Mouse (Mus musculus): Measurements from ENCODE around the gene Ackr2. TPM values are rescaled to one million over a fixed set of nuclear protein-coding genes. Genes with fewer than 3 reads are reported as not detected.

Ackr2 gene
- polyA plus RNA-seq, 1 experiment from 2014 or later = 0.62 TPM

- Histone ChIP-seq H3K9me3 (ENCODE audit: control insufficient read depth, low read length) (no peaks in the 10 kb centered on the region), H3K4me2 (ENCODE audit: low read depth, low read length) (no peak overlapping the region), H3K36me3 (ENCODE audit: control insufficient read depth, insufficient read depth, low read length) (no peaks in the 10 kb centered on the region), H3K27me3 (replicated peaks; ENCODE audit: control insufficient read depth, insufficient read depth, low read length) (no peaks in the 10 kb centered on the region), H3K27ac (ENCODE audit: low read length) (no peak overlapping the region), H3K9ac (ENCODE audit: low read depth, low read length) (no peak overlapping the region), H3K4me1 (ENCODE audit: control insufficient read depth, insufficient read depth, low read length) (no peaks in the 10 kb centered on the region), H3K4me3 (ENCODE audit: low read length) (no peak overlapping the region)
- no peak for ATAC-seq
- WGBS = 84% methylated on average over 3 of the region's 3 CpGs
These were observed 44.9 kb downstream of the Ackr2 start for GRCm38 (mm10) chr9:121943005-121943404.

DNA sequence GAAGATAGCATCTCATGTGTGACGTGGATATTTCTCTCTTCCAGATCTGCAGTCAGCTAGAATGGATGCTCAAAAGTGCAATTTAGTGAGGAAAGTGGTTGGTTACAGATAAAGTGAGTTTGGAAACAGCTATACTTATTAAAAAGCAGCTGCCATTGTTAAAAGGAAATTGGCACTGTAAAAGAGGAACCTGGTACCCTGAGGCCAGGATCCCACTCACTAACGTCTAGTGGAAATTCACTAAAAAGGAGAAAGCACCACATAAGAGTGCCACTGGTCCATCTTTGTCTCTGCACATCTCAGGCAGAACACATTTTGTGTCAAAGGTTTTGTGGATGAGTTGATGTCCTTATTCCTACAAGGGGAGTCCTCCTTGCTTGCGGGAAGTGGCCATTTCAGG is 45.5 kb downstream of the Ackr2 start:
- 88% methylated on average over 3 of the region's 3 CpGs for WGBS
- no peak overlapping the region for H3K27ac ChIP-seq (ENCODE audit: low read length)
- ATAC-seq = no peak

DNA sequence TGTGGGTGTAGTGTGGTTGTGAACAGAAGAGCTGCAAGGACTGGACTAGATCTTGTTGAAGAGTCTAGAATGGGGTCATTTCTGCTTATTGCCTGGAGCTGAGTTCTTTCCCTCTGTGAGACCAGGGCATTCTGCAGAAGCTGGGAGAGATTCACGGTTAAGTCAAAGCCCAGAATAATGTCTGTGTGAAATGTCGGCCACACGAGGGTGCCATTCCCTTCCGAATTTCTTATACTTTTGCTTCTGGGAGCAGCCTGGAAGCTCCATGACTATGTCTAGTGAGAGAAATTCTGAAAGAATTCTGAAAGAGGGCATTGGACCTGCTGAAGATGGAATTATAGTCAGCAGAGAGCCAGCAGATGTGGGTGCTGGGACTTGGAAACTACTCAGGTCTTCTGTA is 49.6 kb downstream of the Ackr2 start:
- H3K9me3 ChIP-seq (ENCODE audit: control insufficient read depth, low read length) = no peaks in the 10 kb centered on the region
- no peak overlapping the region for H3K4me2 ChIP-seq (ENCODE audit: low read depth, low read length)
- H3K4me1 ChIP-seq (ENCODE audit: control insufficient read depth, insufficient read depth, low read length) = peaks cover 14% of the 10 kb centered on the region
- H3K9ac ChIP-seq (ENCODE audit: low read depth, low read length) = no peak overlapping the region
- H3K27ac ChIP-seq (ENCODE audit: low read length) = no peak overlapping the region
- WGBS = 6% methylated on average over 4 of the region's 4 CpGs
- no peaks in the 10 kb centered on the region for H3K27me3 ChIP-seq (replicated peaks; ENCODE audit: control insufficient read depth, insufficient read depth, low read length)
- ATAC-seq = no peak
- H3K4me3 ChIP-seq (ENCODE audit: low read length) = no peak overlapping the region
- H3K36me3 ChIP-seq (ENCODE audit: control insufficient read depth, insufficient read depth, low read length) = no peaks in the 10 kb centered on the region

More for the DNA sequence above, 45.5 kb downstream of the Ackr2 start:
- Histone ChIP-seq H3K9me3 (ENCODE audit: control insufficient read depth, low read length) (no peaks in the 10 kb centered on the region), H3K4me2 (ENCODE audit: low read depth, low read length) (no peak overlapping the region), H3K9ac (ENCODE audit: low read depth, low read length) (no peak overlapping the region), H3K4me1 (ENCODE audit: control insufficient read depth, insufficient read depth, low read length) (no peaks in the 10 kb centered on the region), H3K27me3 (replicated peaks; ENCODE audit: control insufficient read depth, insufficient read depth, low read length) (no peaks in the 10 kb centered on the region), H3K36me3 (ENCODE audit: control insufficient read depth, insufficient read depth, low read length) (no peaks in the 10 kb centered on the region), H3K4me3 (ENCODE audit: low read length) (no peak overlapping the region)

DNA sequence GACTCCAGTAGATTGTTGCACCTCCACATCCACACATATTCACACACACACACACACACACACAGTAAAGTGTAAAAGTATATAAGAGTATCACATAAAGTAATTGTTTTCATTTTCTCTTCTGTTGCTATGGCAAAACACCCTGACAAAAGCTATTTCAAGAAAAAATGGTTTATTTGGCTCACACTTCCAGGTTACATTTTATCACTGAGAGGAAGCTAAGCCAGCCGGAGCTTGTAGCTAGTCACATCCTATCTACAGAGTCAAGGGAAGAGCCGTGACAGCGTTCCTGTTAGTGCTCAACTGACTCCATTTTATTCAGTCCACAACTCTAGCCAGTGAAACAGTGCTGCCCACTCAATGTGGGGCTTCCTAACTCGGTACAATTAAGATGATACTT is 50.3 kb downstream of the Ackr2 start:
- Histone ChIP-seq H3K27me3 (replicated peaks; ENCODE audit: control insufficient read depth, insufficient read depth, low read length) (no peaks in the 10 kb centered on the region), H3K9ac (ENCODE audit: low read depth, low read length) (no peak overlapping the region), H3K27ac (ENCODE audit: low read length) (no peak overlapping the region), H3K4me1 (ENCODE audit: control insufficient read depth, insufficient read depth, low read length) (peaks cover 14% of the 10 kb centered on the region), H3K9me3 (ENCODE audit: control insufficient read depth, low read length) (no peaks in the 10 kb centered on the region), H3K36me3 (ENCODE audit: control insufficient read depth, insufficient read depth, low read length) (no peaks in the 10 kb centered on the region), H3K4me2 (ENCODE audit: low read depth, low read length) (no peak overlapping the region), H3K4me3 (ENCODE audit: low read length) (no peak overlapping the region)
- WGBS = 58% methylated on average over 4 of the region's 4 CpGs
- ATAC-seq = no peak

GRCm38 (mm10) chr9:121950418-121951113 is 52.4 kb downstream of the Ackr2 start, which contains the start of gene Fam198a:
TSS of gene Fam198a (plus strand) at chr9:121950988.
- H3K4me2 ChIP-seq (ENCODE audit: low read depth, low read length) = peak within 1 kb of the TSS; percentile 54
- H3K27ac ChIP-seq (ENCODE audit: low read length) = peak within 1 kb of the TSS; percentile 65
- H3K9ac ChIP-seq (ENCODE audit: low read depth, low read length) = peak within 1 kb of the TSS; percentile 64
- peak; percentile 91 for ATAC-seq
- 2% methylated on average over 14 of the region's 14 CpGs for WGBS
- peaks cover 14% of the 10 kb centered on the region for H3K4me1 ChIP-seq (ENCODE audit: control insufficient read depth, insufficient read depth, low read length)
- no peaks in the 10 kb centered on the region for H3K9me3 ChIP-seq (ENCODE audit: control insufficient read depth, low read length)
- no peaks in the 10 kb centered on the region for H3K27me3 ChIP-seq (replicated peaks; ENCODE audit: control insufficient read depth, insufficient read depth, low read length)
- no peaks in the 10 kb centered on the region for H3K36me3 ChIP-seq (ENCODE audit: control insufficient read depth, insufficient read depth, low read length)
- H3K4me3 ChIP-seq (ENCODE audit: low read length) = peak within 1 kb of the TSS; percentile 43

- Histone ChIP-seq H3K36me3 (ENCODE audit: control insufficient read depth, insufficient read depth, low read length) (no peaks in the 10 kb centered on the region), H3K9ac (ENCODE audit: low read depth, low read length) (peak overlapping the region; percentile 64), H3K9me3 (ENCODE audit: control insufficient read depth, low read length) (no peaks in the 10 kb centered on the region), H3K27ac (ENCODE audit: low read length) (peak overlapping the region; percentile 43), H3K27me3 (replicated peaks; ENCODE audit: control insufficient read depth, insufficient read depth, low read length) (no peaks in the 10 kb centered on the region), H3K4me2 (ENCODE audit: low read depth, low read length) (peak overlapping the region; percentile 54), H3K4me1 (ENCODE audit: control insufficient read depth, insufficient read depth, low read length) (peaks cover 14% of the 10 kb centered on the region), H3K4me3 (ENCODE audit: low read length) (peak overlapping the region; percentile 43)
- no peak for ATAC-seq
- 29% methylated on average over 4 of the region's 4 CpGs for WGBS
These were observed 52.9 kb downstream of the Ackr2 start for GRCm38 (mm10) chr9:121951114-121951423.

DNA sequence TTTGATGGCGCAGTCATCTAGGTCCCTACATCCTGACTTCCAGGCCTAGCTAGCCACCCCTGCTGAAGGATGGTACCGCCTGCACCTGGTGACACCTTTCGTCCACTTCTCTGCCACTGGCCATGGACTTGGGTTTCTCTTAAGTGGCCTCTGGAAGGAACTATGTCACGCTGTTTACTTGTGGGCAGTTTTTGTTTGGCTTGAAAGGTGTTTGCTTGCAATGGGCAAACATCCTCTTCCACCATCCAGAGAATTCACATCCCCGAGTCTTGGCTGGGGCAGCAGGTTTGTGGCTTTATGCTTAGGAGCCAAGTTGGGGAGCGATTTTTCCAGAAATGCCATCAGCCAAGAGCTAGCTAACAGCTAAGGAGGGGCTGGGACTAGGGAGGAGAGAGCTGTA is 54.4 kb downstream of the Ackr2 start:
- WGBS = 90% methylated on average over 6 of the region's 6 CpGs
- ATAC-seq = no peak

DNA sequence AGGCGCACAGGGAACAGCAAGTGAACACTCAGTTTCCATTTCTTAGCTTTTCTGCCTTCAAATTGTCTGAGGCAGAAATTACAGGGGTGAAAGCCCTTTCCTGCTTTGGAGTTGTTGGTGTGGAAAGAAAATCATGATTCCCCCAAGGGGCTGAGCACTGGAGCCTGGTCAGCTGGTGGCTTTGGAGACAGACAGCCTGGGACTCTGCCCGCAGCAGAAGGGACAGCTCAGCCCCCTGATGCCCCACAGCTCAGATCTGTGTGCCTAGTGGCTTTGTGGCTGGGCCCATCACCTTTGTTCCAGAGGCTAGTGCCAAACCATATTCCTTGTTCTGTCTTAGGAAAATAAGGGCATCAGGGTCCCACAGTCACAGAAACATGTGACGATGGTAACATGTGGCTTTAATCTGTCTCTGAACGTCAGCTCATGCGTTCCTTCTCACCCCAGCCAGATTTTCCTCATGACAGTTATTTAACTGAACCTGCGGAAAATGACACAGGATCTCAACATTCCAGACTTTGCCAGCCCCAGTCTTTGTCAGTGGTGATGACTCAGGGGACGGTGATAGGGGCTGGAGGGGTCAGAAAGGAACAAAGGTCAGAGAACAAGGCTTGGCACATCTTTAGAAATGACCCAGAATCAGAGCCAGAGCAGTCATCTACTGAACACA is 61.9 kb downstream of the Ackr2 start:
- Histone ChIP-seq H3K36me3 (ENCODE audit: control insufficient read depth, insufficient read depth, low read length) (no peaks in the 10 kb centered on the region), H3K4me2 (ENCODE audit: low read depth, low read length) (no peak overlapping the region), H3K9me3 (ENCODE audit: control insufficient read depth, low read length) (no peaks in the 10 kb centered on the region), H3K27ac (ENCODE audit: low read length) (no peak overlapping the region), H3K27me3 (replicated peaks; ENCODE audit: control insufficient read depth, insufficient read depth, low read length) (no peaks in the 10 kb centered on the region), H3K4me1 (ENCODE audit: control insufficient read depth, insufficient read depth, low read length) (no peaks in the 10 kb centered on the region), H3K4me3 (ENCODE audit: low read length) (no peak overlapping the region), H3K9ac (ENCODE audit: low read depth, low read length) (no peak overlapping the region)
- 47% methylated on average over 7 of the region's 7 CpGs for WGBS
- no peak for ATAC-seq

More for the DNA sequence above, 54.4 kb downstream of the Ackr2 start:
- Histone ChIP-seq H3K27ac (ENCODE audit: low read length) (no peak overlapping the region), H3K36me3 (ENCODE audit: control insufficient read depth, insufficient read depth, low read length) (no peaks in the 10 kb centered on the region), H3K4me1 (ENCODE audit: control insufficient read depth, insufficient read depth, low read length) (peaks cover 14% of the 10 kb centered on the region), H3K4me3 (ENCODE audit: low read length) (no peak overlapping the region), H3K4me2 (ENCODE audit: low read depth, low read length) (no peak overlapping the region), H3K9me3 (ENCODE audit: control insufficient read depth, low read length) (no peaks in the 10 kb centered on the region), H3K27me3 (replicated peaks; ENCODE audit: control insufficient read depth, insufficient read depth, low read length) (no peaks in the 10 kb centered on the region), H3K9ac (ENCODE audit: low read depth, low read length) (0 out of 2 replicates have a peak overlapping the region, but pooled peaks have one; percentile 10)

All from intestine, embryonic 16.5 days (tissue).